Mouse (Mus musculus) hindbrain, embryonic 13.5 days (tissue): Measurements from ENCODE around the gene Tmem91. TPM values are rescaled to one million over a fixed set of nuclear protein-coding genes. Genes with fewer than 3 reads are reported as not detected.

Experiments
- ATAC-seq: fragments of 200-750 bp; cut with Nextera tagmentation; 2 replicates; pipeline ENCODE4 v1.8.0; 2017; ENCODE audit warnings: moderate TSS enrichment; ENCODE audit not compliant: low FRiP score
- H3K27ac ChIP-seq: fragments of 300-500 bp; sonication (generic); 2 replicates; pipeline ENCODE4 v1.5.1; 2015; ENCODE audit warnings: inconsistent platforms, mild to moderate bottlenecking, moderate library complexity
- H3K27me3 ChIP-seq: fragments of 300-500 bp; sonication (generic); 2 replicates; pipeline ENCODE4 v1.6.1; 2015; ENCODE audit warnings: mild to moderate bottlenecking, inconsistent platforms
- H3K36me3 ChIP-seq: fragments of 300-500 bp; sonication (generic); 2 replicates; pipeline ENCODE4 v1.6.1; 2015; ENCODE audit warnings: mild to moderate bottlenecking, inconsistent platforms
- H3K4me1 ChIP-seq: fragments of 300-500 bp; sonication (generic); replicated peaks from 2 replicates; pipeline ENCODE4 v1.6.1; 2015; ENCODE audit warnings: inconsistent platforms
- H3K4me2 ChIP-seq: fragments of 300-500 bp; sonication (generic); 2 replicates; pipeline ENCODE4 v1.6.1; 2015; ENCODE audit warnings: inconsistent platforms, mild to moderate bottlenecking, moderate library complexity
- H3K4me3 ChIP-seq: fragments of 300-500 bp; sonication (generic); 2 replicates; pipeline ENCODE4 v1.5.1; 2015; ENCODE audit warnings: mild to moderate bottlenecking, inconsistent platforms
- H3K9ac ChIP-seq: fragments of 300-500 bp; sonication (generic); 2 replicates; pipeline ENCODE4 v1.6.1; 2015; ENCODE audit warnings: mild to moderate bottlenecking, inconsistent platforms
- H3K9me3 ChIP-seq: fragments of 300-500 bp; sonication (generic); 2 replicates; pipeline ENCODE4 v1.6.1; 2016; ENCODE audit warnings: inconsistent platforms
- WGBS: fragments of 180-500 bp; shearing (Covaris S2); methylation state at CpG from one replicate; pipeline ENCODE4 v1.1.7; 2015; 5-methylcytosine and 5-hydroxymethylcytosine counted together
- polyA plus RNA-seq: library from polyadenylated mRNA; unstranded; fragments of >200 nt; fragmentation: Nextera tagmentation; extraction: Ambion mirVana; gene quantifications from 2 replicates; pipeline ENCODE4 v1.2.1, GENCODE M21; 2015

Gene Tmem91
- polyA plus RNA-seq, 1 experiment from 2014 or later, result 15.6 TPM

DNA sequence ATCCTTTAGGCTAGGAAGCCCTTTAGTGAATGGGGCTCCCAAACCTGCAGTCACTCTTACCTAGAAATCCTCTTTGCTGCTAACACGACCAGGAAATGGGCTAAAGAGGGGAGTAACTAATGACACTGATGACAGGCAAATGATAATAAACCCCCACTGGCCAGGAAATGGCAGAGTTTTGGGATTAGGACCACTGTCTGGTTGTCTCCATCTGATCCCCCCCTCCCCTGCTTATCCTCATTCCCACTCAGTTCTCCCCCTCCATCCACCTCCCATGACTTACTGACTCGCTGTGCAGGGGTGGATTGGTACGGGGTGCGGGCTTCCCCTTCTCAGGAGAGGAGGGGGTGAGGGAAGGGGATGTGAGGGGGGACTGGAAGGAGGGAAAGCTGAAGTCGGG, 15.1 kb upstream of the Tmem91 start:
- peak overlapping the region; percentile 42; the same call in 1 of the 2 replicates for H3K4me3 ChIP-seq
- no peak overlapping the region; the same call in 1 of the 2 replicates for H3K9ac ChIP-seq
- H3K4me2 ChIP-seq, result peak overlapping the region; percentile 59; the same call in 1 of the 2 replicates
- H3K4me1 ChIP-seq, result peaks cover 38% of the 10 kb centered on the region
- 31% methylated on average over 5 of the region's 5 CpGs for WGBS
- H3K27me3 ChIP-seq, result peaks cover 78% of the 10 kb centered on the region
- H3K27ac ChIP-seq, result no peak overlapping the region
- H3K36me3 ChIP-seq, result no peaks in the 10 kb centered on the region
- H3K9me3 ChIP-seq, result no peaks in the 10 kb centered on the region
- ATAC-seq, result no peak

DNA sequence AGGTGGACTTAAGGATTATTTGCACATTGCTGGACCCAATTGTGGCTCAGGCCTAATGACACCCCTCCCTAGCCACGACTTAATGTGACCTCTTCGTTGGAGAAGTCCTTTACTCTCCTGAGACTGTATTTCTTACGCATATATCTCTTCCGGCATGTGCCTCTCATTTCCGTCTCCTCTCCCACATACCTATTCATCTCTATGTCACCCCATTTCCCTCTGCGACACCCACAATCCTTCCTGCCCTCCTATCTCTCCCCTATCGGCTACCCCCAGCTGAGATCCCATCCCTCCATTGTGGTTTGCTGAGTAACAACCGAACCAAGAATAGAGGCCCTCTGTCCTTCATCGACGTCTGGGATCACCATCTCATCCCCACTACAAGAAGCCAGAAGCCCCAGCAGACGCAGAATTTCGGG, 14.6 kb upstream of the Tmem91 start:
- Histone ChIP-seq H3K27me3 (peaks cover 82% of the 10 kb centered on the region), H3K9me3 (no peaks in the 10 kb centered on the region), H3K4me1 (peaks cover 38% of the 10 kb centered on the region), H3K27ac (no peak overlapping the region), H3K36me3 (no peaks in the 10 kb centered on the region), H3K4me3 (peak overlapping the region; percentile 42), H3K9ac (peak overlapping the region; percentile 58; the same call in 1 of the 2 replicates), H3K4me2 (peak overlapping the region; percentile 59)
- no peak for ATAC-seq
- 14% methylated on average over 12 of the region's 12 CpGs for WGBS

DNA sequence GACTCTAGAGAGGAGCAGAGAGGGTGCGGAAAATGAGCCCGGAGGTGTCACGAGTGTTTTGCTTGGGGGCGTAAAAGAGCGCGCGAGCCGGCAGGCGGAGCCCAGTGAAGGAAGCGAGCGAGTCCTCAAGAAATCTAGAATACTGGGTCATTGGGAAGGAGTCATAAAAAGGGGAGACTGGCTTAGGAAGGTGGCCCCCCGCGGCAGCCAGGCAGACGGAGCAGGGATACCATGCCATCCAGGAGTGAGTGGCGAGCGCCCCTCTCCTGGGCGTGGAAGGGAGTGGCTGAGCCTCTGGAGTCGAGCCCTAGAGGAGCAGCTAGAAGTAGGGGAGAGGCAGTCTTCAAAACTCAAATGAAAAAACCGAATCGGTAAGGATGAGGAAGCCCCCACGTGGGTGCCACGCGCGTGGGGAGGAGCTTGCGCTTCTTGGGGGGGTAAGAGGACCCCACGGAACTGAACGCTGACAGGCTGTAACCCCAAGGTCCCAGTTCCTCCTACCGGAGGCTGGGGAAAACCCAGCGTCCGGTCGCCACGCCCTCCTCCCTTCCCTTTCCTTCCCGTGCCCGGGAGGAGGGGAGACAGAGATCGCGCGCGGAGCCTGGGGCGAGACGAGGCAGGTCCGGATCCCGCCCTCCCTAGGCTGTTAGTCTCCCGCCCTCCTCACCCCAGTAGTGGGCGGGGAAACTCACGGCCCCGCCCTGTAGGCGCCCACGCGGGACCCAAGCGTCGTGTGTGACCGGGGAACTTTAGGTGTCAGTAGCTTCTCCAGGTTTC, 14.0 kb upstream of the Tmem91 start:
- H3K4me2 ChIP-seq, result peak overlapping the region; percentile 59
- H3K4me1 ChIP-seq, result peaks cover 38% of the 10 kb centered on the region
- no peak overlapping the region for H3K27ac ChIP-seq
- 1% methylated on average over 51 of the region's 52 CpGs for WGBS
- ATAC-seq, result peak; percentile 48
- no peaks in the 10 kb centered on the region for H3K36me3 ChIP-seq
- no peaks in the 10 kb centered on the region for H3K9me3 ChIP-seq
- peaks cover 84% of the 10 kb centered on the region for H3K27me3 ChIP-seq
- peak overlapping the region; percentile 58 for H3K9ac ChIP-seq
- H3K4me3 ChIP-seq, result peak overlapping the region; percentile 42

DNA sequence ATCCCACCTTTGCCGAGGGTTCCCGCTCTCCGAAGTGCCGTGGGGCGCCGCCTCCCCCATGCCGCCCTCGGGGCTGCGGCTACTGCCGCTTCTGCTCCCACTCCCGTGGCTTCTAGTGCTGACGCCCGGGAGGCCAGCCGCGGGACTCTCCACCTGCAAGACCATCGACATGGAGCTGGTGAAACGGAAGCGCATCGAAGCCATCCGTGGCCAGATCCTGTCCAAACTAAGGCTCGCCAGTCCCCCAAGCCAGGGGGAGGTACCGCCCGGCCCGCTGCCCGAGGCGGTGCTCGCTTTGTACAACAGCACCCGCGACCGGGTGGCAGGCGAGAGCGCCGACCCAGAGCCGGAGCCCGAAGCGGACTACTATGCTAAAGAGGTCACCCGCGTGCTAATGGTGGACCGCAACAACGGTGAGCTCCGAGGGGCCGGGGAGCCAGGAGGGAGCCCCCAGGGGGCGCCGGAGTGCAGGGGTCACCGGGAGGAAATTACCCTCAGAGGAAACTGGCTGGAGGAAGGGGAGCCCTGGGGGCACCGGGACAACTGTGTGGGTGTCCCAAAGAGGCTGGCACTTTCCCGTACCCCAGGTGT, 12.9 kb upstream of the Tmem91 start:
- peak overlapping the region; percentile 42 for H3K4me3 ChIP-seq
- no peak for ATAC-seq
- H3K27ac ChIP-seq, result no peak overlapping the region
- peak overlapping the region; percentile 68 for H3K9ac ChIP-seq
- no peaks in the 10 kb centered on the region for H3K9me3 ChIP-seq
- peaks cover 84% of the 10 kb centered on the region for H3K27me3 ChIP-seq
- H3K4me2 ChIP-seq, result peak overlapping the region; percentile 59
- peaks cover 3% of the 10 kb centered on the region; the same call in 1 of the 2 replicates for H3K36me3 ChIP-seq
- 1% methylated on average over 47 of the region's 47 CpGs for WGBS
- peaks cover 35% of the 10 kb centered on the region for H3K4me1 ChIP-seq

DNA sequence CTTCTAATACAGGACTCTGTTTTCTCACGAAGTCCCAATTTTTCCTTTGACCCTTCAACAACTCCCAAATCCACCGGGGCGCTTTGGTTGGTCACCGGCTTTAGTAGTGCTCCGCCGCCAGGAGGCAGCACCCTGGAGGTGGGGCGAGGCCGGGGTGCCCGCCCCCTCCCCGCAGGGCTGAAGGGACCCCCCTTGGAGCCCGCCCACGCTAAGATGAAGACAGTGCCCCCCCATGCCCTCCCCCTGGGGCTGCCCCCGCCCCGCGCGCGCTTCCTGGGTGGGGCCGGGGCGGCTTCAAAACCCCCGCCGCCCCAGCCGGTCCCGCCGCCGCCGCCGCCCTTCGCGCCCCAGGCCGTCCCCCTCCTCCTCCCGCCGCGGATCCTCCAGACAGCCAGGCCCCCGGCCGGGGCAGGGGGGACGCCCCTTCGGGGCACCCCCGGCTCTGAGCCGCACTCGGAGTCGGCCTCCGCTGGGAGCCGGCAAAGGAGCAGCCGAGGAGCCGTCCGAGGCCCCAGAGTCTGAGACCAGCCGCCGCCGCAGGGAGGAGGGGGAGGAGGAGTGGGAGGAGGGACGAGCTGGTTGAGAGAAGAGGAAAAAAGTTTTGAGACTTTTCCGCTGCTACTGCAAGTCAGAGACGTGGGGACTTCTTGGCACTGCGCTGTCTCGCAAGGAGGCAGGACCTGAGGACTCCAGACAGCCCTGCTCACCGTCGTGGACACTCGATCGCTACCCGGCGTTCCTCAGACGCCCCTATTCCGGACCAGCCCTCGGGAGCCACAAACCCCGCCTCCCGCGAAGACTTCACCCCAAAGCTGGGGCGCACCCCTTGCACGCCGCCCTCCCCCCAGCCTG, 11.9 kb upstream of the Tmem91 start, which contains the start of gene Tgfb1:
Gene Tgfb1 (plus strand): TSS at position 323 of the 852 bp plus-strand sequence.
- Histone ChIP-seq H3K27me3 (peaks cover 74% of the 10 kb centered on the region), H3K4me2 (peak within 1 kb of the TSS; percentile 59), H3K4me1 (peaks cover 35% of the 10 kb centered on the region), H3K36me3 (peaks cover 6% of the 10 kb centered on the region; the same call in 1 of the 2 replicates), H3K9ac (peak within 1 kb of the TSS; percentile 68), H3K9me3 (no peaks in the 10 kb centered on the region), H3K4me3 (peak within 1 kb of the TSS; percentile 42), H3K27ac (no peak within 1 kb of the TSS)
- under 1% methylated on average over 53 of the region's 69 CpGs for WGBS
- peak; percentile 46; the same call in 1 of the 2 replicates for ATAC-seq

DNA sequence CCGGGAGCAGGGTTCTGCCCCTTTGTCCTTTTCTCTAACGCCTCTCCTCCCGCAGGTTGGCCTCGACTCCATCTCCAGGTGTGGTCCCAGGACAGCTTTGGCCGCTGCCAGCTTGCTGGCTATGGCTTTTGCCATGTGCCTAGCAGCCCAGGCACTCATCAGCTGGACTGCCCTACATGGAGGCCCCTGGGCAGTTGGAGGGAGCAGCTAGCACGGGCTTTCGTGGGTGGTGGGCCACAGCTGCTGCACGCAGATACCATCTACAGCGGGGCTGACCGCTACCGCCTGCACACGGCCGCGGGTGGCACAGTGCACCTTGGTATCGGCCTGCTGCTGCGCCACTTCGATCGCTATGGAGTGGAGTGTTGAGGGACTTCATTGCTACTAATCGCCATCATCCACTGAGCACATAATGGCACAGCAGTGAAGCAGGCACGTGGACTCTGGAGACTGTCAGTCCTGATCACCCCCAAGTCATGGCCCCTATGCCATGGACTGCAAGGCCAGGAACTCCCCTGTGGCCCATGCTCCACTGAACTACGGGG, 11.0 kb upstream of the Tmem91 start:
- Histone ChIP-seq H3K4me2 (peak overlapping the region; percentile 59; the same call in 1 of the 2 replicates), H3K27ac (no peak overlapping the region), H3K36me3 (peaks cover 6% of the 10 kb centered on the region; the same call in 1 of the 2 replicates), H3K27me3 (peaks cover 66% of the 10 kb centered on the region), H3K4me1 (peaks cover 44% of the 10 kb centered on the region), H3K9me3 (no peaks in the 10 kb centered on the region), H3K4me3 (no peak overlapping the region), H3K9ac (peak overlapping the region; percentile 68; the same call in 1 of the 2 replicates)
- WGBS, result 68% methylated on average over 21 of the region's 21 CpGs
- no peak for ATAC-seq

DNA sequence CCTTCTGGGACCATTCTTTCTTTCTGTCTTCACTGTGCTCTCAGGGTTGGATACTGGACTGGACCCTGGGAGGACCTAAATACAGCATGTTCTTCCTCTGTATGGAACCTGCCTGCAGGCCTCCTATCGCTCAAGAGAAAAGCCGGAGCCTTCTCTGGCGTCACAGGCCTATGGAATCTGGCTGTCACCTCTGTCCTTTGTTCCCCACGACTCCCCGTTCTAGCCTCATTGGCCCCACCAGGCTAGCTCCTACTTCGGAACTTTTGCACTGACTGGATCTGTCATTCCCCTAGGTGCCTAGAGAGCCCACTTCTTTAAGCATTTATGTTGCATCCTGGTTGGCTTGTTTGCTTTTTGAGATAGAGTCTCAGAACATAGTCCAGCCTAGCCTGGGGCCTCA, 9.7 kb upstream of the Tmem91 start:
- H3K27ac ChIP-seq, result no peak overlapping the region
- peaks cover 6% of the 10 kb centered on the region; the same call in 1 of the 2 replicates for H3K36me3 ChIP-seq
- H3K27me3 ChIP-seq, result peaks cover 52% of the 10 kb centered on the region
- no peak overlapping the region for H3K4me2 ChIP-seq
- H3K4me1 ChIP-seq, result peaks cover 52% of the 10 kb centered on the region
- 87% methylated on average over 6 of the region's 6 CpGs for WGBS
- H3K9me3 ChIP-seq, result no peaks in the 10 kb centered on the region
- no peak for ATAC-seq
- H3K9ac ChIP-seq, result no peak overlapping the region
- H3K4me3 ChIP-seq, result no peak overlapping the region

DNA sequence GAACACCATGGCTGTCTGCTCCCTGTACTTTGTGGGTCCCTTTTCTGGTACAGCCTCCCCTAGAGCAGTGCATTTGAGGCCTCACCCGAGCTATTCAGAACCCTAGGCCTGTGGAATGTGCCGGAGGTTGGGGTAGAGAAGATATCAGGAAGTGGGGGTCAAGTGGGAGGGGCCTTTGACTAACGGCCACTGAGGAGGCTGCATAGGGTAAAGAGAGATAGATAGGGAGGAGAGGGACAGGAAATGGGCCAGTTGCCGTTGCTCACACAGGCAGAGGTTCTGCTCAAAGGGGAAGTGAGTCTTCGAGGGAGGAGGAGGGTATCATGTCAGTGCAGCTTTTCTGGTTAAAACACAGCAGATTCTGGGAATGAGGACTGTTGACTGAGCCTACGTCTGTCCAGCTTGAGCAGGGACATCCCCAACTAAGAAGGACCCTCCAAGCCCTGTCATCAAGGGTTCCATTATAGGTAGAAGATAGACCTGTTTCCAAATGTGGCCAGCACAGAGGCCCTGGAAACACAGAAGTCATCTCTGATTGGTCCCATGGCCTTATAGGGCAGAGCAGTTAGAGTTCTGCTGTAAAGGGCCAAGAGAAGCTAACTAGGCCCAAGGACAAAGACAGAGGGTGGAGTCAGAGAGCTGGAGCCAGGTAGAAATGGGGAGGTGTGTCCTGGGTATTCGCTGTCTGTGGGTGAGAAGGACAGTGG, 8.7 kb upstream of the Tmem91 start:
- Histone ChIP-seq H3K27ac (no peak overlapping the region), H3K27me3 (peaks cover 49% of the 10 kb centered on the region), H3K9ac (no peak overlapping the region), H3K36me3 (peaks cover 6% of the 10 kb centered on the region; the same call in 1 of the 2 replicates), H3K4me3 (no peak overlapping the region), H3K9me3 (no peaks in the 10 kb centered on the region), H3K4me1 (peaks cover 43% of the 10 kb centered on the region), H3K4me2 (no peak overlapping the region)
- no peak for ATAC-seq
- WGBS, result 75% methylated on average over 7 of the region's 7 CpGs

DNA sequence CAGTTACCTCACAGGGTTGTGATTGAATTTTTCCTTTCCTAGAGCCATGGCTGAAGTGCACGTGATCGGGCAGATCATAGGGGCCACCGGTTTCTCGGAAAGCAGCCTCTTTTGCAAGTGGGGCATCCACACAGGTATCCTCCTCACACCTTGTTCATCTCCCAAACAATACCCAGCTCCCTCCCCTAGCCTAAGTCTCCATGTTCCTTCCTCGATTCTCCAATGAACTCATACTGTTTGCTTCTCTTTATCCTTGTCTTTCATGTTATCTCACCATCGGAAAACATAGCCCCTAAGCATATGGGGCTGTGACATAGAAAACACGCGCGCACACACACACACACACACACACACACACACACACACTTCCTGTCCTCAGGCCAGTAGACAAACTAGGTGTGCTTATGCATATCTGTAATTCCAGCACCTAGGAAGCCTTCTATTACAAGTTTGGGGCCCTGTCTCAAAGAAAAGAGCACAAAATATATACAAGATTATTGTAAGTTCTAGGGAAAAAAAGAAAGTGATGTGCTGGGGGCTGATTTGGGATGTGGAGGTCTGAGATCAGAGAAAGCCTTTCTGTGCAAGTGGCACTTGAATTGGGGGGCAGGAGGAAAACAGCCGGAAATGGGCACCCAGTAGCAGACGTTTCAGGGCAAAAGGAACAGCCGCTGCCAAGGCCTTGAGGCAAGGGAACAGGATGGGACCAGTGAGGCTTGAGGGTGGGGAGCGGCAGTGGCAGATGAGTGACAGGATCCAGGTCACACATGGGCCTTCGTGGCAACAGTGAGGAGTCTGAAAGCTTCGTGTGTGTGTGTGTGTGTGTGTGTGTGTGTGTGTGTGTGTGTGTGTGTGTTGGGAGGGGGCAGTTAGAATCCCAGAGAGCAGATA, 6.6 kb upstream of the Tmem91 start:
- peak overlapping the region; percentile 61 for H3K4me2 ChIP-seq
- peak; percentile 21 for ATAC-seq
- peak overlapping the region; percentile 95 for H3K27ac ChIP-seq
- H3K4me1 ChIP-seq, result peaks cover 27% of the 10 kb centered on the region
- peaks cover 6% of the 10 kb centered on the region; the same call in 1 of the 2 replicates for H3K36me3 ChIP-seq
- H3K9ac ChIP-seq, result peak overlapping the region; percentile 76; the same call in 1 of the 2 replicates
- WGBS, result 62% methylated on average over 15 of the region's 15 CpGs
- H3K4me3 ChIP-seq, result peak overlapping the region; percentile 58
- H3K27me3 ChIP-seq, result peaks cover 36% of the 10 kb centered on the region
- H3K9me3 ChIP-seq, result no peaks in the 10 kb centered on the region

DNA sequence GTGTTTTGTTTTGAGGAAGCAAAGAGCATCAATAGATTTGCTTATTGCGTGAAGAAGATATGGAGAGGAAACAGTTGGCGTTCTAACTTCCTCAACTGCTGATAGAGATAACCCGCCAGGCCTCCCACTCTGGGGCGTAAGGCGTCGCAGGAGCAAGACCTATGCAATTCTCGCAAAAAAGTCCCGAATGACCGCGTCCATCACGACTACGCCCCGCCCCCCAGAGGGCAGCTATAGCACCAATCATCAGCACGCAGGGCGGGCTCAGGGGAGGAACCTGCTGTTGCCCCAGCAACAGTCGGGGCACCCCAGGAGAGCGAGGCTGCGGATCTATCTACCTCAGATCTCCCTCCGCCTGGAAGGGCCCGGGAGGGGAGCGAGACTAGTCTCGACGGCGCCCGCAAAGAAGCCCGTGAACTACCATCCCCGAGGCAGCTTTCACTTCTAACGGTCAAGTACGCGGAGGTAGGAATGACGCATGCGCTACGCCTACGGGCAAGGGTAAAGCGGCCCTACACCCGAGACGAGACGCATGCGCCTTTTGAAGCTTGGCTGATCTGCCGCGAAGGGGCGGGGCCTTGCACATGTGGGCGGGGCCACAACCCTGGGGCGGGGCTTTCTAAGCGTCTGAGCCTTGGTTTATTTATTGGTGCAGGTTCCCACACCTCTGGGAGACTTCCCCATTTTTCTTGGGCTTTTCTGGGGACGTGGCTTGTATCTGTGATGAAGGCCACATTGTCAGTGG, 5.7 kb upstream of the Tmem91 start, which contains the start of gene B9d2:
Gene B9d2 (plus strand): TSS at position 267 of the 745 bp plus-strand sequence.
- H3K9me3 ChIP-seq, result no peaks in the 10 kb centered on the region
- peak within 1 kb of the TSS; percentile 76 for H3K9ac ChIP-seq
- H3K4me3 ChIP-seq, result peak within 1 kb of the TSS; percentile 58
- peaks cover 22% of the 10 kb centered on the region for H3K4me1 ChIP-seq
- peaks cover 36% of the 10 kb centered on the region for H3K27me3 ChIP-seq
- H3K4me2 ChIP-seq, result peak within 1 kb of the TSS; percentile 61
- peak; percentile 93 for ATAC-seq
- H3K36me3 ChIP-seq, result peaks cover 6% of the 10 kb centered on the region; the same call in 1 of the 2 replicates
- peak within 1 kb of the TSS; percentile 95 for H3K27ac ChIP-seq
- WGBS, result under 1% methylated on average over 46 of the region's 46 CpGs
